In genomic region chr13:42150072-42150450, GRCm38 (mm10) we compare ENCODE assay signal across 11 mouse cellular contexts.
A peak's percentile ranks its signal among the peaks of the same experiment; 100 is the strongest.
DNase-seq lines count a peak whose midpoint lies in the region; ATAC-seq lines count a peak whose summit lies in the region.
"Had no signal": no experiment of that assay in that cellular context is flagged by ENCODE, and none has a peak within 500 bp of the region (broad histone marks: within the 10 kb centered on the region; RNA-seq: fewer than 3 reads in every experiment).

No protein-coding gene starts in this region.

- H3K9me3 ChIP-seq in heart, embryonic 13.5 days, result no peaks in the 10 kb centered on the region
- no peaks in the 10 kb centered on the region for H3K9me3 ChIP-seq in forebrain, embryonic 13.5 days (replicated peaks)
- H3K9me3 ChIP-seq in megakaryocyte, embryonic 14.5 days, result no peaks in the 10 kb centered on the region
- H3K9me3 ChIP-seq: embryonic facial prominence, embryonic 12.5 days had no signal

- H3K27ac ChIP-seq in heart, embryonic 13.5 days (replicated peaks), result peak overlapping the region; percentile 80
- H3K27ac ChIP-seq in forebrain, embryonic 13.5 days, result peak overlapping the region; percentile 71
- H3K27ac ChIP-seq: liver, embryonic 14.5 days had no signal

- no peak for DNase-seq in heart, postnatal 4 days
- peak; percentile 53 for DNase-seq in 416B (ENCODE audit: low read depth)
- no peak for DNase-seq in urinary bladder, postnatal 14 days (ENCODE audit: low spot score)
- no peak for DNase-seq in embryo, embryonic 10 days (ENCODE audit: low spot score)
- no peak for DNase-seq in thymus, postnatal 4 days

- H3K36me3 ChIP-seq in heart, embryonic 13.5 days, result peaks cover 9% of the 10 kb centered on the region
- peaks cover 8% of the 10 kb centered on the region for H3K36me3 ChIP-seq in forebrain, embryonic 13.5 days (ENCODE audit: poor library complexity, severe bottlenecking)
- H3K36me3 ChIP-seq in megakaryocyte, embryonic 14.5 days (replicated peaks; ENCODE audit: low read length), result peaks cover 35% of the 10 kb centered on the region

- peak overlapping the region; percentile 61 for H3K9ac ChIP-seq in heart, embryonic 13.5 days
- H3K9ac ChIP-seq in forebrain, embryonic 13.5 days, result peak overlapping the region; percentile 45
- H3K9ac ChIP-seq: embryonic facial prominence, embryonic 12.5 days; liver, embryonic 14.5 days had no signal

- H3K4me2 ChIP-seq in heart, embryonic 13.5 days, result peak overlapping the region; percentile 23
- 0 out of 2 replicates have a peak overlapping the region, but pooled peaks have one; percentile 22 for H3K4me2 ChIP-seq in forebrain, embryonic 13.5 days
- H3K4me2 ChIP-seq: embryonic facial prominence, embryonic 12.5 days had no signal

- ATAC-seq in heart, embryonic 13.5 days (ENCODE audit: extremely low read depth, insufficient number of reproducible peaks, low FRiP score, low TSS enrichment), result no peak
- peak; percentile 42 for ATAC-seq in forebrain, embryonic 13.5 days
- ATAC-seq: inflammation-experienced regulatory T-cells, adult 6 months had no signal

- no peaks in the 10 kb centered on the region for H3K27me3 ChIP-seq in heart, embryonic 13.5 days (replicated peaks)
- no peaks in the 10 kb centered on the region for H3K27me3 ChIP-seq in forebrain, embryonic 13.5 days
- no peaks in the 10 kb centered on the region for H3K27me3 ChIP-seq in megakaryocyte, embryonic 14.5 days (replicated peaks)
- H3K27me3 ChIP-seq: embryonic facial prominence, embryonic 12.5 days had no signal

- 34% methylated on average over 5 of the region's 5 CpGs for WGBS in heart, embryonic 13.5 days
- 23% methylated on average over 5 of the region's 5 CpGs for WGBS in forebrain, embryonic 13.5 days

- peaks cover 34% of the 10 kb centered on the region for H3K4me1 ChIP-seq in heart, embryonic 13.5 days
- peaks cover 25% of the 10 kb centered on the region for H3K4me1 ChIP-seq in forebrain, embryonic 13.5 days
- peaks cover 41% of the 10 kb centered on the region for H3K4me1 ChIP-seq in megakaryocyte, embryonic 14.5 days

- H3K4me3 ChIP-seq in heart, embryonic 13.5 days, result no peak overlapping the region
- H3K4me3 ChIP-seq in forebrain, embryonic 13.5 days, result no peak overlapping the region
- H3K4me3 ChIP-seq in megakaryocyte, embryonic 14.5 days (replicated peaks), result peak overlapping the region; percentile 80
- H3K4me3 ChIP-seq: embryonic facial prominence, embryonic 12.5 days had no signal
